Mouse (Mus musculus) ES-E14 (cell line): ENCODE results near the gene Gm42421.

Source experiments
- CHD2 ChIP-seq: IDR thresholded peaks from 2 replicates; pipeline ENCODE4 v1.6.1; 2014; ENCODE audit warnings: mild to moderate bottlenecking, low read depth, low read length, inconsistent platforms
- MAFK ChIP-seq: IDR thresholded peaks from 2 replicates; pipeline ENCODE4 v1.6.1; 2014; ENCODE audit warnings: mild to moderate bottlenecking, low read depth, low read length, inconsistent platforms; ENCODE audit not compliant: insufficient read depth
- ZC3H11A ChIP-seq: IDR thresholded peaks from 2 replicates; pipeline ENCODE4 v1.6.1; 2012; ENCODE audit warnings: low read depth, mild to moderate bottlenecking, inconsistent platforms, low read length, borderline replicate concordance

DNA sequence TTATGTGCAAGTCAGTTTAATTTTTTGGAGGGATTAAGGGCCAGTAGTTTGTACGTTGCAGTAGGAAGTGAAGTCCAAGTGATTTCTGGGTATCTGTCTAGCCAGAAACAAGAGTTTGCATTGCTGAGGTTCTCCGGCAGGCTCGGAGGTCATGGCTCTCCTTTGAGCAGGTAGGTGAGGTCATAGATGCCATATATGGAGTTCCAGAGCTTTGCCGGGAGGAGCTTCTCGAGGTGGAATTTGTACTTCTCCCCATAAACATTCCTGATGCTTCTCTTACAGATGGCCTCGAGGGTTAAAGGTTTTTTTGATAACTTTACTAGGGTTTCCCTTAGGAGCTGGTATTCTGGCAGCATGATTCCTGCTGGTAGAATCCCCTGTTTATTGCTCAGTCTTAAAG lies 37.2 kb upstream of the Gm42421 start:
- TF ChIP-seq ZC3H11A (no peak), MAFK (no peak), CHD2 (no peak)
